Mouse (Mus musculus) gastrocnemius, adult 8-10 months (tissue): ENCODE data around the gene Prim1. TPM values are rescaled to one million over a fixed set of nuclear protein-coding genes. Genes with fewer than 3 reads are reported as not detected.

Experiments
- DNase-seq, 2 experiments: peaks; one replicate each; pipeline ENCODE4 v3.0.0; 2022; ENCODE audit warnings: low spot score in 2 of 2
- total RNA-seq, 4 experiments: library from RNA; stranded (reverse); gene quantifications; 2 replicates each; pipeline ENCODE4 v1.2.4; 2022

Prim1 gene
- total RNA-seq: 1 to 10 TPM in 1 of 4 experiments, under 1 TPM in 3; 0.40 to 1.0 (median 0.45) TPM

DNA sequence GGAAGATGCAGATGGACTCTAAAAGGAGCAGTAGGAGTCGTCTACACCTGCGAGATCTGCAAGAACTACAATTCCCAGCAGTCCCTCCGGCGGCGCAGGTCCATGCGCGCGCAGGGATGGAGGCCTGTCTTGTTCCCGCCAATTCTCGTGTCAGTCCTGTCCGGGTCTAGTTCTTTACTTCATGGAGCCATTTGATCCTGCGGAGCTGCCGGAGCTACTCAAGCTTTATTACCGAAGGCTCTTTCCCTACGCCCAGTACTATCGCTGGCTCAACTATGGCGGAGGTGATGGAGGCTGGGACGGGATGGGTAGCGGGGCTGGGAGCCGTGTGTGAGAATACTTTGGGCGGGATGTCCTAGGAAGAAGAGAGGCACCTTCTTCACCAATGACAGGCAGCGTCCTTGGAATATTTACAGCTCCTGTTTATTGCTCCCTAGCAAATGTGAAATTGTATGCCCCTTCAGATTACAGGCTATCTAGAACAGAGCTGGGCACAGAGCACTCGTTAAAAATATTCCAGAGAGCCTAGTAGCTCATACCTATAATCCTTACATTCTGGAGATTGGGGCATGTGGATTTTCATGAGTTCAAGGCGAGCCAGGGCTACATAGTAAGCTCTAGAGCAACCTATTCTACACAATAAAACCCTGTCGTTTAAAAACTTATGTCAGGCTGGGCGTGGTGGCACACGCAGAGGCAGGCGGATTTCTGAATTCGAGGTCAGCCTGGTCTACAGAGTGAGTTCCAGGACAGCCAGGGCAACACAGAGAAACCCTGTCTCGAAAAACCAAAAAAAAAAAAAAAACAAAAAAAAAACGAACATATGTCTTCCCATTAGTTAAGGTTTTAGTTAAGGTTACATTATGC, at the start of gene Prim1:
TSS of gene Prim1 (plus strand) at position 101 of the 867 bp plus-strand sequence.
- peak; percentile 36 to 50 for DNase-seq

- DNase-seq: no peak
These were observed 48.5 kb upstream of the Prim1 start for GRCm38 (mm10) chr10:127966506-127966905.

DNA sequence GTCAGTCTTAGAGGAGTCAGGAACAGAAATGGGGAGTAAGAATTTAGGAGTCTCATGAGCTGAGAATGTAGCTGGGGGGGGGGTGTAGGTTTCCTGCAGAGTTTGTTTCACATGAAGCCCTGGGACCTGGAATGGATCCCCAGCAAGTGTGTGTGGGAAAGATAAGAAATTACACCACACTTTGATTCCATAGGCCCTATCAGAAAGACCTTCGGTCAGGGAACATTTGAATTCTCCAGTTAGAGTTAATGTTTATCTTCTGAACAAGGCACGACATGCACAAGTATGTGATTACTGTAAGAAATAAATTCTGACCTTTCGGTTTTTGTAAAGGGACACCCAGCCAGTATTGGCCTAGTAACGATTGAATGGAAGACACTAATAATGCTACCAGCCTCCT, 45.1 kb upstream of the Prim1 start:
- DNase-seq: no peak

GRCm38 (mm10) chr10:127970359-127970831, 44.6 kb upstream of the Prim1 start:
- DNase-seq: no peak

- no peak for DNase-seq
These were observed 43.8 kb upstream of the Prim1 start for GRCm38 (mm10) chr10:127971135-127971534.

DNA sequence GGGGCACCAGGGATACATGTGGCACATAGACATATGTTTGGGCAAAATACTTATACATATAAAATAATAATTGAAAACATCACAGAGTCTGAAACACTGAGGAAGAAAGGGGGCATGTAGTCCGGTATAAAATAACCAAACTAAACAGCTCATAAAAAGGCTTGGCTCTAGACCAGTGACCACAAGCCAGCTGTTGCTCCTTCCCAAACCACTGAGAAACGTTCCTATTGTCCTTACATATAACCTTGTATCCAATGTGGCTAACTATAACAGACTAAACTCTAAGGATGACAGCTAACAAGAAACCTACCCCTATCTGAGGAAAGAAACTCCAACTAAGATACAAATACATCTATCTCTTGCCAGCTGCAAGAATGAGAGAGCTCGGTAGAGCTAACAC, 40.9 kb upstream of the Prim1 start:
- DNase-seq: no peak

GRCm38 (mm10) chr10:127975503-127975902, 39.5 kb upstream of the Prim1 start:
- no peak for DNase-seq

GRCm38 (mm10) chr10:127984650-127985049, 30.3 kb upstream of the Prim1 start:
- no peak for DNase-seq

- no peak for DNase-seq
These were observed 29.4 kb upstream of the Prim1 start for GRCm38 (mm10) chr10:127985601-127986000.

DNA sequence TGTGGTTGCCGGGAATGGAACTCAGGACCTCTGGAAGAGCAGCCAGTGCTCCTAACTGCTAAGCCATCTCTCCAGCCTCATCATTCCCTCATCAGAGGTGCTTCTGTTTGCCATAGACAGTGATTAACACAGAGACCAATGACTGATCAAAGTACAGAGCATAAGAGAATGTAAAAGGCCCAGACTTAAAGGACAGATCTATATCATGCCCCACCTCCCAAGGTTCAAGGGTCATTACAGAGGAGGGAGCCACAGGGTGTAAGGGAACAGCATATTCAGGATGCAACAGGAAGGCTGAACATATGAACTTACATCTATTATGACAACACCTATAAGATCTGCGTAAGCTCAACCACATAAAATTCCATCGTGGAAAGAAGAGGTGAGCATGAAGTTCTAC, 18.3 kb upstream of the Prim1 start:
- no peak for DNase-seq

- no peak for DNase-seq
These were observed 16.7 kb upstream of the Prim1 start for GRCm38 (mm10) chr10:127998260-127998659.

DNA sequence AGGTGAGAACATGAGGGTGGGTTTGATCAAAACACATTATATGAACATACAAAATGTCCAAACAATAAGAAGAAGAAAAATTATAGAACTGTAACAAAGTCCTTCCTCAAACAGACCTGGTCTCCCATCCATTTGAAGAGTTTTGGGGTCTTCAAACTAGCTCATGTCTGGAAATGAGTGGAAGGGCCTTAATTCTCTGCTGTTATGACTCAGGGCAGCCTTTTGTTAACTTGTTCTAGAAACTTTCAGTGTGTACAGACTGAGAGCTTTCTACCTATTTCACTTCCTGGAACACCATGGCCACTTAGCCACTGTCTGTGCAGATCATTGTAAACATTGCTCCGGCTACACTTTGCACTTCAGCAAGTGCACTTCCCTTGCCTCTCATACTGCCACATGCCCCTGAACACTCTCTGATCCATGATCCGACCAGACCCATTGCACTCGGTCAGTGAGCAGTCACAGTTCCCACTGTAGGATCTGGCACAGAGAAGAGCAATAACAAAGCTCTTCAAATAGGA, 11.6 kb upstream of the Prim1 start:
- DNase-seq: no peak

DNA sequence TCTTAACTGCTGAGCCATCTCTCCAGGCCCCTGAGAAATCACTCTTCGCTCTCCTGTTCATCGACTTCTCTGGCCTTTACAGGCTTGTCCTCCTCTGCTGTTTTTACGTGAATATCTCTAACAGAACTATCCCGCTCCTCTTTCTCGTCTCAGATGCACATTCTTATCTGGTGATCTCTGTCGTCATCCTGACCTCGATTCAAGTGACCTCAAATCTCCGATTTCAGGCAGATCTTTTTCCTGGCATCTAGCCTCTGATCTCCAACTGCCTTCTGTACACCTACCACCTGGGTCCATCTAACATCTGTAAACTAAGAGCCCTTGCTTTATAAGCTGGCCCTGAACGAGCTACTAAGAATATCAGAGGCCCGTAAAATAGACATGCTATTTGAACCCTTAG, 10.1 kb upstream of the Prim1 start:
- DNase-seq: no peak

- DNase-seq: no peak
These were observed 9.5 kb upstream of the Prim1 start for GRCm38 (mm10) chr10:128005479-128005878.

DNA sequence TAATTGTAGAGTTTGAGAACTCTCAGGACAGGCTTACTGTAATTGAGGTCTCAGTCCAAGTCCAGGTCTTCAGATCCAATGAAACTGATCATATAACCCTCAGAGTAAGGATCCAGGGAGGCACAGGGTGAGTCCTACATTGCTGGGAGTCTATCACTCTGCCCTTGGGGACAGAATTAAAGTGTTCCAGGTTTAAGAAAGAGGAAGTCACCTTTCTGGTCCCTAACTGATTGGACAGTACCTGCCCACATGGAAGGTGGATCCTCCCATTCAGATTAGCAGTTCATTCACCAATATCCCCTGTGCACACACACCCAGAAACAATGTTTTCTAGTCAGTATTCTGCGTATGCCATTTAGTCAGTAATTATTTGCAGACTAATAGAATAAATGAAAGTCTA, 7.5 kb upstream of the Prim1 start, which contains the start of gene Hsd17b6:
TSS of gene Hsd17b6 (minus strand) at position 166 of the 400 bp plus-strand sequence.
- DNase-seq: no peak

- peak; percentile 46 to 49 for DNase-seq
These were observed 6.6 kb upstream of the Prim1 start for GRCm38 (mm10) chr10:128008207-128008889.

GRCm38 (mm10) chr10:128009735-128010134, 5.2 kb upstream of the Prim1 start:
- DNase-seq: no peak

DNA sequence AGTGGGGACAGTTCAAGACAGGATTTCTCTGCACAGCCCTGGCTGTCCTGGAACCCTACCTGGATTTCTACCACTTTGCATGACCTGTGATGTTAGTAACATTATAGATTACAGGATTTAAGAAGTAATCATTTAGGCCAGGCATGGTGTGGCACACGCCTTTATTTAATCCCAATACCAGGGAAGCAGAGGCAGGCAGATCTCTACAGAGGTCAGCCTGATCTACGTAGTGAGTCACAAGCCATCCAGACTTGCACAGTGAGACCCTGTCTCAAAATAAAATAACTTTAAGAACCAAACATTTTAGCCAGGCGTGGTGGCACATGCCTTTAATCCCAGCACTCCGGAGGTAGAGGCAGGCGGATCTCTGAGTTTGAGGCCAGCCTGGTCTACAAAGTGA, 7.2 kb downstream of the Prim1 start:
- DNase-seq: no peak

DNA sequence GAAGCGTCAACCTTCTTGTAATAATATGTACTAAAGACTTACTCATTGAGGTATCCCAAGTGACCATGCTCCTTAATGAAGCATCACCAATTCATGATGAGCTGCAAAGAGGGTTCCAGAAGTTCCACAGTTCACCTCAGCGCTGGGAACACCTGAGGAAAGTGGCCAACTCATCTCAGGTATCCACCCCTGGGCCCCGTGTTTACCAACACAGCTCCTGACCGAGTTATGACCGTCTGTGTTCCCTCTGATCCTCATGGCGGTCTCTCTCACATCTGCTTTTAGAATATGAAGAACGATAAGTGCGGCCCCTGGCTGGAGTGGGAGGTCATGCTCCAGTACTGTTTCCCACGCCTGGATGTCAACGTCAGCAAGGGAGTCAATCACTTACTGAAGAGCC, 8.5 kb downstream of the Prim1 start:
- no peak for DNase-seq

DNA sequence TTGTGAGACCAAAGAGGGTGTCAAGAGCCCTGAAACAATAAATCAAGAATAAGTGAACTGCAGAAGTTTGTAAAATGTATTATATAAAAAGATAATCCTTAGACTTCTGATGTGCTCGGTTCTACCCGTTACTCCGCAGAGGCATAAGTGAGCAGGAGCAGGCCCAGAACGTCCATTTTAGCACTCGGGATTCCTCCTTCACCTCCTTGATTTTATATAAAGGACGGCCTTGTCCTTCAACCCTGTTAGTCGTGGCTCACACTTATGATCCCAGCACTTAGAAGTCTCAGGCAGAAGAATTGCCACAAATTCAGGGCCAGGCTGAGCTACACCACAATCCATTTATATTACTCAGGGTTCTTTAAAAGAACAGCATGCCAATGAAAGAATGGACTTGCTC, 15.0 kb downstream of the Prim1 start:
- no peak for DNase-seq

GRCm38 (mm10) chr10:128030860-128031259, 15.9 kb downstream of the Prim1 start:
- no peak for DNase-seq

GRCm38 (mm10) chr10:128036746-128037425, 21.9 kb downstream of the Prim1 start:
- peak; percentile 78 to 84 for DNase-seq
